Mouse (Mus musculus) myocyte (in vitro differentiated cells): ENCODE data around the gene Pcsk4. TPM values are rescaled to one million over a fixed set of nuclear protein-coding genes. Genes with fewer than 3 reads are reported as not detected.

Source experiments
- H3K27me3 ChIP-seq: one replicate; pipeline ENCODE4 v1.6.1; 2011; ENCODE audit not compliant: control insufficient read depth, insufficient read depth, insufficient read length
- H3K36me3 ChIP-seq: one replicate; pipeline ENCODE4 v1.6.1; 2011; ENCODE audit not compliant: control insufficient read depth, insufficient read depth
- H3K4me2 ChIP-seq: one replicate; pipeline ENCODE4 v1.6.1; 2011; ENCODE audit warnings: low read depth, control low read depth
- H3K4me3 ChIP-seq: one replicate; pipeline ENCODE4 v1.5.1; 2011; ENCODE audit warnings: mild to moderate bottlenecking, control low read depth, moderate library complexity
- H3K79me2 ChIP-seq: one replicate; pipeline ENCODE4 v1.6.1; 2011; ENCODE audit not compliant: control insufficient read depth, insufficient read depth
- H3ac ChIP-seq: one replicate; pipeline ENCODE4 v1.6.1; 2011; ENCODE audit not compliant: control insufficient read depth, insufficient read length
- CEBPB ChIP-seq: IDR thresholded peaks from 2 replicates; pipeline ENCODE4 v1.6.1; 2011; ENCODE audit warnings: mild to moderate bottlenecking, moderate library complexity; ENCODE audit not compliant: poor library complexity, insufficient read depth, severe bottlenecking
- E2F4 ChIP-seq: IDR thresholded peaks from one replicate; pipeline ENCODE4 v1.6.1; 2011; ENCODE audit warnings: mild to moderate bottlenecking, control low read depth, moderate library complexity; ENCODE audit not compliant: insufficient read depth
- MAX ChIP-seq: IDR thresholded peaks from one replicate; pipeline ENCODE4 v1.6.1; 2011; ENCODE audit warnings: low read depth, mild to moderate bottlenecking, control low read depth
- MYOD1 ChIP-seq, 3 experiments: IDR thresholded peaks; one replicate each; pipeline ENCODE4 v1.6.1; 2011; ENCODE audit warnings: control low read depth in 2 of 3, low read depth in 2 of 3, mild to moderate bottlenecking in 2 of 3, moderate library complexity in 1 of 3; ENCODE audit not compliant: insufficient read length in 2 of 3, control insufficient read depth in 1 of 3
- MYOG ChIP-seq, 3 experiments: IDR thresholded peaks; one replicate each; pipeline ENCODE4 v1.6.1; 2011; ENCODE audit warnings: control low read depth in 2 of 3, low read depth in 2 of 3, mild to moderate bottlenecking in 2 of 3; ENCODE audit not compliant: insufficient read length in 2 of 3, control insufficient read depth in 1 of 3, insufficient read depth in 1 of 3
- POLR2A ChIP-seq: IDR thresholded peaks from one replicate; pipeline ENCODE4 v1.6.1; 2011; ENCODE audit warnings: low read depth, mild to moderate bottlenecking, control low read depth, moderate library complexity; ENCODE audit not compliant: insufficient read length
- POLR2AphosphoS2 ChIP-seq: IDR thresholded peaks from one replicate; pipeline ENCODE4 v1.6.1; 2011; ENCODE audit warnings: low read depth, control low read depth; ENCODE audit not compliant: insufficient read length
- REST ChIP-seq: IDR thresholded peaks from one replicate; pipeline ENCODE4 v1.6.1; 2011; ENCODE audit warnings: mild to moderate bottlenecking, control low read depth, moderate library complexity; ENCODE audit not compliant: insufficient read depth, insufficient read length
- SRF ChIP-seq: IDR thresholded peaks from one replicate; pipeline ENCODE4 v1.6.1; 2011; ENCODE audit warnings: low read depth; ENCODE audit not compliant: control insufficient read depth, insufficient read length
- TCF12 ChIP-seq: IDR thresholded peaks from one replicate; pipeline ENCODE4 v1.6.1; 2011; ENCODE audit warnings: mild to moderate bottlenecking, control low read depth; ENCODE audit not compliant: poor library complexity, insufficient read depth, severe bottlenecking
- TCF3 ChIP-seq: IDR thresholded peaks from one replicate; pipeline ENCODE4 v1.6.1; 2011; ENCODE audit warnings: low read depth, control low read depth; ENCODE audit not compliant: insufficient read length
- USF1 ChIP-seq: IDR thresholded peaks from one replicate; pipeline ENCODE4 v1.6.1; 2011; ENCODE audit warnings: low read depth, mild to moderate bottlenecking, control low read depth, moderate library complexity
- polyA plus RNA-seq: library from polyadenylated mRNA; unstranded; fragments of >200 nt; fragmentation: generic; extraction: Trizol; gene quantifications from one replicate; pipeline ENCODE4 v1.2.1, GENCODE M21; 2012; ENCODE audit warnings: missing spikeins

Pcsk4 gene
- polyA plus RNA-seq, 1 experiment, result 2.1 TPM

GRCm38 (mm10) chr10:80371411-80371966 lies 42.2 kb upstream of the Pcsk4 start:
- no peaks in the 10 kb centered on the region for H3K27me3 ChIP-seq
- H3K4me2 ChIP-seq, result peak overlapping the region; percentile 18
- no peak overlapping the region for H3K4me3 ChIP-seq
- no peak for TF ChIP-seq TCF3
- no peak for TF ChIP-seq CEBPB
- no peak for TF ChIP-seq REST
- no peak for TF ChIP-seq MYOD1 (IDR thresholded peaks at IDR 0.05; ENCODE audit: control insufficient read depth in 1 of 3, insufficient read length in 2 of 3, low read depth in 2 of 3)
- H3ac ChIP-seq, result no peak overlapping the region
- H3K79me2 ChIP-seq, result no peaks in the 10 kb centered on the region
- H3K36me3 ChIP-seq, result no peaks in the 10 kb centered on the region

GRCm38 (mm10) chr10:80369995-80370747 lies 40.9 kb upstream of the Pcsk4 start:
- TF ChIP-seq E2F4, result no peak
- Histone ChIP-seq H3K4me2 (no peak overlapping the region), H3K4me3 (no peak overlapping the region), H3K36me3 (no peaks in the 10 kb centered on the region), H3K79me2 (no peaks in the 10 kb centered on the region), H3K27me3 (no peaks in the 10 kb centered on the region), H3ac (no peak overlapping the region)

GRCm38 (mm10) chr10:80368392-80368791 lies 39.1 kb upstream of the Pcsk4 start:
- H3ac ChIP-seq, result no peak overlapping the region
- H3K27me3 ChIP-seq, result no peaks in the 10 kb centered on the region
- H3K4me3 ChIP-seq, result peak overlapping the region; percentile 21
- no peak overlapping the region for H3K4me2 ChIP-seq
- no peaks in the 10 kb centered on the region for H3K36me3 ChIP-seq
- TF ChIP-seq POLR2A (no peak), MAX (no peak), MYOG (IDR thresholded peaks at IDR 0.05; ENCODE audit: control insufficient read depth in 1 of 3, insufficient read depth in 1 of 3, insufficient read length in 2 of 3, low read depth in 2 of 3) (no peak), SRF (no peak), E2F4 (no peak), MYOD1 (IDR thresholded peaks at IDR 0.05; ENCODE audit: control insufficient read depth in 1 of 3, insufficient read length in 2 of 3, low read depth in 2 of 3) (no peak), POLR2AphosphoS2 (no peak), CEBPB (no peak), TCF3 (no peak), REST (no peak), TCF12 (no peak), USF1 (no peak)
- no peaks in the 10 kb centered on the region for H3K79me2 ChIP-seq

- H3ac ChIP-seq, result no peak overlapping the region
- H3K4me2 ChIP-seq, result peak overlapping the region; percentile 87
- no peaks in the 10 kb centered on the region for H3K79me2 ChIP-seq
- no peaks in the 10 kb centered on the region for H3K36me3 ChIP-seq
- TF ChIP-seq POLR2A (peak; percentile 90), REST (no peak), TCF3 (no peak), POLR2AphosphoS2 (peak; percentile 73)
- peak overlapping the region; percentile 21 for H3K4me3 ChIP-seq
- H3K27me3 ChIP-seq, result no peaks in the 10 kb centered on the region
These were observed 38.7 kb upstream of the Pcsk4 start for GRCm38 (mm10) chr10:80367954-80368353.

- no peaks in the 10 kb centered on the region for H3K36me3 ChIP-seq
- H3K4me3 ChIP-seq, result no peak overlapping the region
- no peaks in the 10 kb centered on the region for H3K79me2 ChIP-seq
- TF ChIP-seq CEBPB, result no peak
- TF ChIP-seq E2F4, result no peak
- TF ChIP-seq TCF3, result no peak
- no peak for TF ChIP-seq SRF
- no peak for TF ChIP-seq MYOG (IDR thresholded peaks at IDR 0.05; ENCODE audit: control insufficient read depth in 1 of 3, insufficient read depth in 1 of 3, insufficient read length in 2 of 3, low read depth in 2 of 3)
- TF ChIP-seq USF1, result no peak
- no peak for TF ChIP-seq POLR2A
- H3K4me2 ChIP-seq, result peak overlapping the region; percentile 13
- H3ac ChIP-seq, result no peak overlapping the region
- peaks cover 13% of the 10 kb centered on the region for H3K27me3 ChIP-seq
These were observed 36.4 kb upstream of the Pcsk4 start for GRCm38 (mm10) chr10:80365736-80366135.
